Comparison of ENCODE assay signal across 10 mouse cellular contexts in the genomic region with DNA sequence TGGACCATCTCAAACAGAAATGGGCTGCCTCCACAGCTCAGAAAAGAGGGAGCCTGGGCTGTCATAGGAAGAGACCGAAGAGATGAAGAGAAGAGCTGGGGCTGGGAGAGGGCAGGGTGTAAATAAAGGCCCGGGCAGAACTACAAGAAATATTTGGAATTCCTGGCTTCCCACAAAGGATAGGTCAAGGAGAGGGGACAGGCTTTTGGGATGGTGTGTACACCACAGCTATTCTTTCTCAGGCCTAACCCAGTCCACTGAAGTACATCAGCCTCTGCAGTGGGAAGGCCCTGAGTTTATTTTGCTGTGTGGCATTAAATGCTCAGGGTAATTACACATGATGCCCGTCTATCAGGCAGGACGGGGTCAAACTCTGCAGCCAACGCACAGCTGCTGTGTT.
DNase-seq lines count a peak whose midpoint lies in the region; ATAC-seq and TF ChIP-seq lines count a peak whose summit lies in the region.
"Had no signal": no experiment of that assay in that cellular context is flagged by ENCODE, and none has a peak within 500 bp of the region (broad histone marks: within the 10 kb centered on the region; RNA-seq: fewer than 3 reads in every experiment).

No protein-coding gene starts in this region.

- DNase-seq in lung, postnatal 4 days: no peak
- DNase-seq in embryo, embryonic 10.5 days (ENCODE audit: low spot score): peak; percentile 58
- DNase-seq in kidney, adult 18-20 months: peak; percentile 17
- DNase-seq in mesoderm, embryonic 11.5 days (ENCODE audit: low read depth, low spot score): peak; percentile 22
- DNase-seq in cerebellum, postnatal 36 days: no peak
- DNase-seq in left cerebral cortex, adult 2 months (ENCODE audit: extremely low spot score in 1 of 2, low spot score in 2 of 2): no peak
- DNase-seq: cerebellum, adult 11 months; thymus, postnatal 14 days had no signal

- intact Hi-C loops in left cerebral cortex, adult 2 months (cut with DNase I): no loop called here

- no peak for TF ChIP-seq CTCF in left cerebral cortex, adult 2 months (IDR thresholded peaks at IDR 0.05)

- no peak overlapping the region for H3K9ac ChIP-seq in lung, embryonic 16.5 days (ENCODE audit: low read length)
- H3K9ac ChIP-seq: liver, embryonic 14.5 days had no signal

- no peaks in the 10 kb centered on the region for H3K27me3 ChIP-seq in lung, embryonic 16.5 days (ENCODE audit: control insufficient read depth, insufficient read depth, low read depth, low read length)

- ATAC-seq in lung, embryonic 16.5 days (ENCODE audit: low read depth): peak; percentile 71

- H3K36me3 ChIP-seq in lung, embryonic 16.5 days (ENCODE audit: control insufficient read depth, insufficient read depth, low read length): no peaks in the 10 kb centered on the region

- WGBS in lung, embryonic 16.5 days: 11% methylated on average over 5 of the region's 5 CpGs

- H3K4me3 ChIP-seq in lung, embryonic 16.5 days (ENCODE audit: low read length): no peak overlapping the region
- H3K4me3 ChIP-seq in left cerebral cortex, adult 2 months: no peak overlapping the region

- peaks cover 14% of the 10 kb centered on the region for H3K4me1 ChIP-seq in lung, embryonic 16.5 days (replicated peaks; ENCODE audit: control insufficient read depth, insufficient read depth, low read length)

- H3K27ac ChIP-seq in lung, embryonic 16.5 days (ENCODE audit: low read length): peak overlapping the region; percentile 64
- H3K27ac ChIP-seq in left cerebral cortex, adult 2 months: no peak overlapping the region
- H3K27ac ChIP-seq: liver, embryonic 14.5 days had no signal

- H3K9me3 ChIP-seq in lung, embryonic 16.5 days (ENCODE audit: control insufficient read depth, low read length): no peaks in the 10 kb centered on the region

- H3K4me2 ChIP-seq in lung, embryonic 16.5 days (ENCODE audit: low read depth, low read length): no peak overlapping the region

Comparison
In these comparisons a context has a peak if more than half of its experiments do, and no peak if none do; other contexts are left out.
1. DNase-seq: peak in embryo, embryonic 10.5 days (single experiment), kidney, adult 18-20 months (single experiment) and mesoderm, embryonic 11.5 days (single experiment); none in lung, postnatal 4 days (0 of 2), cerebellum, postnatal 36 days (0 of 2) and left cerebral cortex, adult 2 months (0 of 2).